Mouse (Mus musculus): ENCODE results near the gene Bcan. TPM values are rescaled to one million over a fixed set of nuclear protein-coding genes. Genes with fewer than 3 reads are reported as not detected.

Gene Bcan
- total and polyA plus RNA-seq, 3 experiments, result 0.04 TPM; not detected in 2

GRCm38 (mm10) chr3:87996971-87997614, 2.9 kb downstream of the Bcan start:
- dilution Hi-C loops (cut with MboI; ENCODE audit: extremely low pct_ligation_motif_present, extremely low pct_unique_long_range_greater_than_20kb, low sequenced_read_pairs) (no loop called here), in situ Hi-C loops (cut with MboI; ENCODE audit: low pct_ligation_motif_present, low pct_unique_long_range_greater_than_20kb, low sequenced_read_pairs) (no loop called here)
- H3K4me3 ChIP-seq (replicated peaks in 1 of 3; ENCODE audit: low read depth in 2 of 3, low read length in 2 of 3, poor library complexity in 1 of 3), result no peak overlapping the region
- no peaks in the 10 kb centered on the region for H3K79me2 ChIP-seq (replicated peaks; ENCODE audit: control insufficient read depth, extremely low read depth, insufficient read depth, poor library complexity, severe bottlenecking)
- no peak for TF ChIP-seq HCFC1 (IDR thresholded peaks at IDR 0.05; ENCODE audit: low read depth, low read length)
- no peak for TF ChIP-seq KAT2A (IDR thresholded peaks at IDR 0.05; ENCODE audit: insufficient replicate concordance, low read length)
- no peak for TF ChIP-seq MAZ (IDR thresholded peaks at IDR 0.05; ENCODE audit: low read depth, low read length)
- TF ChIP-seq MYC (IDR thresholded peaks at IDR 0.05; ENCODE audit: low read depth, low read length), result no peak
- no peak for TF ChIP-seq JUN (IDR thresholded peaks at IDR 0.05; ENCODE audit: insufficient read depth, low read depth, low read length)
- TF ChIP-seq USF2 (conservative IDR thresholded peaks at IDR 0.05; ENCODE audit: low read depth, low read length), result no peak
- no peak for TF ChIP-seq ETS1 (conservative IDR thresholded peaks at IDR 0.05; ENCODE audit: low read depth, low read length)
- TF ChIP-seq PAX5 (IDR thresholded peaks at IDR 0.05; ENCODE audit: low read length), result no peak
- TF ChIP-seq MEF2A (IDR thresholded peaks at IDR 0.05; ENCODE audit: borderline replicate concordance, low read depth, low read length), result no peak
- TF ChIP-seq RAD21 (IDR thresholded peaks at IDR 0.05; ENCODE audit: low read depth, low read length), result no peak
- no peak for TF ChIP-seq TCF12 (IDR thresholded peaks at IDR 0.05; ENCODE audit: low read depth, low read length)
- H3K9me3 ChIP-seq (replicated peaks; ENCODE audit: low read length), result peaks cover 11% of the 10 kb centered on the region
- H3K4me2 ChIP-seq (ENCODE audit: insufficient read depth, low read depth, poor library complexity, severe bottlenecking), result no peak overlapping the region
- DNase-seq (ENCODE audit: extremely low read depth), result no peak
- peaks cover 0 to 5% of the 10 kb centered on the region in 2 experiments; a peak in 1 of 4 replicates for H3K4me1 ChIP-seq (ENCODE audit: control insufficient read depth in 1 of 2, insufficient read depth in 2 of 2)
- no peaks in the 10 kb centered on the region for H3K36me3 ChIP-seq (replicated peaks in 1 of 2; ENCODE audit: control insufficient read depth in 1 of 2, insufficient read depth in 1 of 2, low read length in 1 of 2)
- H3K9ac ChIP-seq (ENCODE audit: insufficient read depth, low read depth), result no peak overlapping the region
- H3K27ac ChIP-seq (ENCODE audit: insufficient read depth, low read depth), result no peak overlapping the region
- H3K27me3 ChIP-seq (replicated peaks), result peaks cover 92% of the 10 kb centered on the region

- Histone ChIP-seq H3K9me3 (replicated peaks; ENCODE audit: low read length) (peaks cover 11% of the 10 kb centered on the region), H3K27ac (ENCODE audit: insufficient read depth, low read depth) (no peak overlapping the region), H3K4me1 (ENCODE audit: control insufficient read depth in 1 of 2, insufficient read depth in 2 of 2) (peaks cover 0 to 5% of the 10 kb centered on the region in 2 experiments; a peak in 1 of 4 replicates), H3K4me3 (replicated peaks in 1 of 3; ENCODE audit: low read depth in 2 of 3, low read length in 2 of 3, poor library complexity in 1 of 3) (no peak overlapping the region), H3K4me2 (ENCODE audit: insufficient read depth, low read depth, poor library complexity, severe bottlenecking) (no peak overlapping the region), H3K27me3 (replicated peaks) (peaks cover 92% of the 10 kb centered on the region), H3K79me2 (replicated peaks; ENCODE audit: control insufficient read depth, extremely low read depth, insufficient read depth, poor library complexity, severe bottlenecking) (no peaks in the 10 kb centered on the region), H3K36me3 (replicated peaks in 1 of 2; ENCODE audit: control insufficient read depth in 1 of 2, insufficient read depth in 1 of 2, low read length in 1 of 2) (no peaks in the 10 kb centered on the region), H3K9ac (ENCODE audit: insufficient read depth, low read depth) (no peak overlapping the region)
- no peak for DNase-seq (ENCODE audit: extremely low read depth)
- dilution Hi-C loops (cut with MboI; ENCODE audit: extremely low pct_ligation_motif_present, extremely low pct_unique_long_range_greater_than_20kb, low sequenced_read_pairs), result no loop called here
- in situ Hi-C loops (cut with MboI; ENCODE audit: low pct_ligation_motif_present, low pct_unique_long_range_greater_than_20kb, low sequenced_read_pairs), result no loop called here
- TF ChIP-seq USF2 (conservative IDR thresholded peaks at IDR 0.05; ENCODE audit: low read depth, low read length) (no peak), RCOR1 (conservative IDR thresholded peaks at IDR 0.05; ENCODE audit: low read depth, low read length) (no peak), JUN (IDR thresholded peaks at IDR 0.05; ENCODE audit: insufficient read depth, low read depth, low read length) (no peak), EP300 (IDR thresholded peaks at IDR 0.05; ENCODE audit: low read length) (no peak), TCF12 (IDR thresholded peaks at IDR 0.05; ENCODE audit: low read depth, low read length) (no peak), GABPA (IDR thresholded peaks at IDR 0.05; ENCODE audit: insufficient replicate concordance, low read depth, low read length) (no peak), HCFC1 (IDR thresholded peaks at IDR 0.05; ENCODE audit: low read depth, low read length) (no peak), MXI1 (IDR thresholded peaks at IDR 0.05; ENCODE audit: low read depth, low read length) (no peak)
Measured at GRCm38 (mm10) chr3:87996401-87996800, 3.6 kb downstream of the Bcan start.
